ENCODE assay signal across 8 mouse cellular contexts in genomic region chr5:24045998-24046631, GRCm38 (mm10). TPM values are rescaled to one million over a fixed set of nuclear protein-coding genes. Genes with fewer than 3 reads are reported as not detected.
DNase-seq lines count a peak whose midpoint lies in the region; ATAC-seq and TF ChIP-seq lines count a peak whose summit lies in the region.

No protein-coding gene starts in this region.

- H3K9me3 ChIP-seq in lung, embryonic 14.5 days (ENCODE audit: low read depth, low read length) = no peaks in the 10 kb centered on the region

- peak overlapping the region; percentile 21; the same call in 1 of the 2 replicates for H3K27ac ChIP-seq in lung, embryonic 14.5 days (ENCODE audit: low read depth)

- ATAC-seq in lung, embryonic 14.5 days (ENCODE audit: insufficient read depth) = peak; percentile 84

- no peaks in the 10 kb centered on the region for H3K36me3 ChIP-seq in lung, embryonic 14.5 days (ENCODE audit: insufficient read depth)

- DNase-seq in lung, embryonic 14.5 days = peak; percentile 90
- DNase-seq in lung, postnatal 25 days (ENCODE audit: low spot score) = no peak
- peak; percentile 90 for DNase-seq in brain, embryonic 14.5 days (ENCODE audit: low read depth)
- DNase-seq in layer of hippocampus, adult 11-12 months (ENCODE audit: low spot score) = peak; percentile 66
- peak; percentile 40 for DNase-seq in right cerebral cortex, postnatal 14 days
- DNase-seq in cerebellum, postnatal 25 days = no peak
- DNase-seq in embryo, embryonic 10 days (ENCODE audit: low spot score) = no peak
- DNase-seq in embryo, embryonic 10.5 days (ENCODE audit: low spot score) = no peak

- H3K4me1 ChIP-seq in lung, embryonic 14.5 days (ENCODE audit: insufficient read depth) = no peaks in the 10 kb centered on the region; the same call in 1 of the 2 replicates

- H3K4me3 ChIP-seq in lung, embryonic 14.5 days (ENCODE audit: low read depth, low read length) = no peak overlapping the region

- TF ChIP-seq POLR2A in brain, embryonic 14.5 days (IDR thresholded peaks at IDR 0.05; ENCODE audit: borderline replicate concordance, extremely low read depth, insufficient read depth, insufficient read length, poor library complexity, severe bottlenecking) = no peak

- H3K27me3 ChIP-seq in lung, embryonic 14.5 days (ENCODE audit: insufficient read depth, low read length) = no peaks in the 10 kb centered on the region

- 0 out of 2 replicates have a peak overlapping the region, but pooled peaks have one; percentile 13 for H3K4me2 ChIP-seq in lung, embryonic 14.5 days

- 30% methylated on average over 4 of the region's 4 CpGs for WGBS in lung, embryonic 14.5 days

- no peak overlapping the region for H3K9ac ChIP-seq in lung, embryonic 14.5 days

- TF ChIP-seq CTCF in lung, embryonic 14.5 days (IDR thresholded peaks at IDR 0.05; ENCODE audit: low read depth) = no peak
- no peak for TF ChIP-seq CTCF in brain, embryonic 14.5 days (IDR thresholded peaks at IDR 0.05; ENCODE audit: borderline replicate concordance, extremely low read depth, insufficient read depth, insufficient read length)

RNA-seq across cellular contexts. Expression of gene Fam126a, which starts 15.6 kb away (rescaled TPM):
- 23.7 and 24.0 TPM in 2 replicates for polyA plus RNA-seq in lung, embryonic 14.5 days (2014; fragmentation: Nextera tagmentation; extraction: Ambion mirVana)
- 25.2 and 28.5 TPM in 2 replicates for polyA plus RNA-seq in brain, embryonic 14.5 days (2012; rRNA removed)

RNA-seq across cellular contexts. Expression of gene Klhl7, which starts 54.3 kb away (rescaled TPM):
- polyA plus RNA-seq in lung, embryonic 14.5 days (2014; fragmentation: Nextera tagmentation; extraction: Ambion mirVana) = 44.3 and 46.3 TPM in 2 replicates
- 120 and 121 TPM in 2 replicates for polyA plus RNA-seq in brain, embryonic 14.5 days (2012; rRNA removed)

Comparison
In these comparisons a context has a peak if more than half of its experiments do, and no peak if none do; other contexts are left out.
1. DNase-seq: peak in lung, embryonic 14.5 days (single experiment), brain, embryonic 14.5 days (single experiment), layer of hippocampus, adult 11-12 months (single experiment) and right cerebral cortex, postnatal 14 days (single experiment); none in lung, postnatal 25 days (single experiment), cerebellum, postnatal 25 days (0 of 2), embryo, embryonic 10 days (single experiment) and embryo, embryonic 10.5 days (single experiment).